Mouse (Mus musculus): ENCODE data around the gene Scn2a. TPM values are rescaled to one million over a fixed set of nuclear protein-coding genes. Genes with fewer than 3 reads are reported as not detected.
A peak's percentile ranks its signal among the peaks of the same experiment; 100 is the strongest.

The Scn2a gene
- total and polyA plus RNA-seq, 2 experiments from 2014 or later, result 59.6 to 83.0 TPM

DNA sequence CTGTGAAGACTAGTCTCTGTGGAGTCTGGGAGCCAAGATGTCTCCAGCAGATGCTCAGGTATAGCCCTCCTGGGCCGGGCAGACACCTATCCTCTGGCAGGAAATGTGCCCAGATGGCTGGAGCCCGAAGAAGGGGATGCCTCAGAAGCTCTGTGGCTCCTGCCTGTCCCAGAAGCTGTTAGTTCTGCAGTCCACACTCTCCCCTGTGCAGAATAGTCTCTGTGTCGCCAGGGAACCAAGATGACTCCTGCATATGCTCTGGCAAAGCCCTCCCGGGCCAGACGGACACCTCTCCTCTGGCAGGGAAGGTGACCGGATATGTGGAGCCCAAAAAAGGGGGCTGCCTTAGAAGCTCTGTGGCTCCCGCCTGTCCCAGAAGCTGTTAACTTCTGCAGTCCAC is 32.1 kb downstream of the Scn2a start:
- no peak overlapping the region for H3K4me2 ChIP-seq (ENCODE audit: low read depth, low read length)
- no peaks in the 10 kb centered on the region for H3K4me1 ChIP-seq (ENCODE audit: insufficient read depth, low read length)
- DNase-seq (ENCODE audit: low spot score), result no peak
- 85% methylated on average over 7 of the region's 7 CpGs for WGBS
- no peaks in the 10 kb centered on the region for H3K36me3 ChIP-seq (ENCODE audit: insufficient read depth, low read length)
- no peak overlapping the region for H3K4me3 ChIP-seq (ENCODE audit: low read length)
- no peaks in the 10 kb centered on the region for H3K9me3 ChIP-seq (ENCODE audit: low read length)
- no peak overlapping the region for H3K27ac ChIP-seq
- no peak for TF ChIP-seq CTCF (IDR thresholded peaks at IDR 0.05; ENCODE audit: low read depth)
- ATAC-seq, result no peak
- H3K27me3 ChIP-seq (ENCODE audit: insufficient read depth, low read length), result no peaks in the 10 kb centered on the region
- H3K9ac ChIP-seq (replicated peaks; ENCODE audit: low read length), result no peak overlapping the region

GRCm38 (mm10) chr2:65657031-65657430 is 36.5 kb downstream of the Scn2a start:
- TF ChIP-seq CTCF (IDR thresholded peaks at IDR 0.05; ENCODE audit: low read depth), result no peak
- Histone ChIP-seq H3K9me3 (ENCODE audit: low read length) (no peaks in the 10 kb centered on the region), H3K4me3 (ENCODE audit: low read length) (no peak overlapping the region), H3K27ac (no peak overlapping the region), H3K9ac (replicated peaks; ENCODE audit: low read length) (no peak overlapping the region), H3K27me3 (ENCODE audit: insufficient read depth, low read length) (no peaks in the 10 kb centered on the region), H3K4me1 (ENCODE audit: insufficient read depth, low read length) (no peaks in the 10 kb centered on the region), H3K36me3 (ENCODE audit: insufficient read depth, low read length) (no peaks in the 10 kb centered on the region), H3K4me2 (ENCODE audit: low read depth, low read length) (no peak overlapping the region)
- no peak for DNase-seq (ENCODE audit: low spot score)
- no peak for ATAC-seq
- 84% methylated on average over 4 of the region's 4 CpGs for WGBS

DNA sequence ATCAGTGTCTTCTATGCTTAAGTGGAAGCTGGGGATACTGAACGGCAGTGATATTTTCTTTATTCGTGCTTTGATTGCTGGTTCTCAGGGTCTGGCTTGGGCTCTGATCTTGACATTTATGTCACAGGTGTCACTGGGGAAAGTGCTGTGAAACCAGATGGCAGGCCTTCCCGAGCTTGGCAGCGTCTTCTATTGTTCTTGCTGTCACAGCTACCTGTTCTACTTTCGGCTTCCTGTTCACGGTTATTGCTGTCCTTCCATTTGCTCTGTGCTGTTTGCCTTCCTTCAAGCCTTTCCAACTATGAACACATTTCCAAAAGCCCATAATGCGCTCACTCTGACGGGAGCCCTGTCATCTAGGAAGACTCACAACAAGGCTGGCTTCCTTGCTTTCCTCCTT is 37.9 kb downstream of the Scn2a start:
- Histone ChIP-seq H3K9ac (replicated peaks; ENCODE audit: low read length) (no peak overlapping the region), H3K4me1 (ENCODE audit: insufficient read depth, low read length) (no peaks in the 10 kb centered on the region), H3K27ac (peak overlapping the region; percentile 42; the same call in 1 of the 2 replicates), H3K4me3 (ENCODE audit: low read length) (no peak overlapping the region), H3K27me3 (ENCODE audit: insufficient read depth, low read length) (no peaks in the 10 kb centered on the region), H3K36me3 (ENCODE audit: insufficient read depth, low read length) (no peaks in the 10 kb centered on the region), H3K9me3 (ENCODE audit: low read length) (no peaks in the 10 kb centered on the region), H3K4me2 (ENCODE audit: low read depth, low read length) (no peak overlapping the region)
- WGBS, result 70% methylated on average over 8 of the region's 8 CpGs
- no peak for TF ChIP-seq CTCF (IDR thresholded peaks at IDR 0.05; ENCODE audit: low read depth)
- 0 out of 2 replicates have a peak, but pooled peaks have one; percentile 12 for ATAC-seq
- DNase-seq (ENCODE audit: low spot score), result peak; percentile 38

DNA sequence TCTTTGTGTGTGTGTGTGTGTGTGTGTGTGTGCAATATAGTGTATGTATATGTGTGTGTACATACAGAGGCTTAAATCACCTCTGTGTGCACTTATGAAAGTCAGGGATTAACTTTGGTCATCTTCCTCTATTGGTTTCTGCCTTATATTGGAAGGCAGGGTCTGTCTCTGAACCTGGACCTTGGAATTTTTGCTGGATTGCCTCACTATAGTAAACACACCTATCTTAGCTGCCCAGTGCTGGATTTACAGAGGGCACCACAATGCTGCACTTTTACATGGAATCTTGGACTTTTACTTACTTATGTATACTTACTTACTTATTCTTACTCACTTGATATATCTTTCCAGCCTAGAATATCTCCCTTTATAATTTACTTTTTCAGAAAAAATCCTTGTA is 43.3 kb downstream of the Scn2a start:
- ATAC-seq, result no peak
- no peak for TF ChIP-seq CTCF (IDR thresholded peaks at IDR 0.05; ENCODE audit: low read depth)
- Histone ChIP-seq H3K4me3 (ENCODE audit: low read length) (no peak overlapping the region), H3K9me3 (ENCODE audit: low read length) (no peaks in the 10 kb centered on the region), H3K4me1 (ENCODE audit: insufficient read depth, low read length) (no peaks in the 10 kb centered on the region), H3K27me3 (ENCODE audit: insufficient read depth, low read length) (no peaks in the 10 kb centered on the region), H3K9ac (replicated peaks; ENCODE audit: low read length) (no peak overlapping the region), H3K27ac (no peak overlapping the region), H3K36me3 (ENCODE audit: insufficient read depth, low read length) (no peaks in the 10 kb centered on the region), H3K4me2 (ENCODE audit: low read depth, low read length) (no peak overlapping the region)
- DNase-seq (ENCODE audit: low spot score), result no peak

GRCm38 (mm10) chr2:65664481-65664880 is 43.9 kb downstream of the Scn2a start:
- Histone ChIP-seq H3K4me3 (ENCODE audit: low read length) (no peak overlapping the region), H3K27ac (no peak overlapping the region), H3K9me3 (ENCODE audit: low read length) (no peaks in the 10 kb centered on the region), H3K4me1 (ENCODE audit: insufficient read depth, low read length) (no peaks in the 10 kb centered on the region), H3K4me2 (ENCODE audit: low read depth, low read length) (no peak overlapping the region), H3K27me3 (ENCODE audit: insufficient read depth, low read length) (no peaks in the 10 kb centered on the region), H3K9ac (replicated peaks; ENCODE audit: low read length) (no peak overlapping the region), H3K36me3 (ENCODE audit: insufficient read depth, low read length) (no peaks in the 10 kb centered on the region)
- DNase-seq (ENCODE audit: low spot score) (no peak), ATAC-seq (no peak)
- TF ChIP-seq CTCF (IDR thresholded peaks at IDR 0.05; ENCODE audit: low read depth), result no peak
- WGBS, result 26% methylated on average over 1 of the region's 1 CpGs

- TF ChIP-seq CTCF (IDR thresholded peaks at IDR 0.05; ENCODE audit: low read depth), result no peak
- no peaks in the 10 kb centered on the region for H3K27me3 ChIP-seq (ENCODE audit: insufficient read depth, low read length)
- no peak for DNase-seq (ENCODE audit: low spot score)
- no peak overlapping the region for H3K27ac ChIP-seq
- 28% methylated on average over 4 of the region's 4 CpGs for WGBS
- H3K4me3 ChIP-seq (ENCODE audit: low read length), result no peak overlapping the region
- ATAC-seq, result no peak
- H3K4me2 ChIP-seq (ENCODE audit: low read depth, low read length), result no peak overlapping the region
- no peaks in the 10 kb centered on the region for H3K36me3 ChIP-seq (ENCODE audit: insufficient read depth, low read length)
- H3K4me1 ChIP-seq (ENCODE audit: insufficient read depth, low read length), result no peaks in the 10 kb centered on the region
- H3K9ac ChIP-seq (replicated peaks; ENCODE audit: low read length), result no peak overlapping the region
- H3K9me3 ChIP-seq (ENCODE audit: low read length), result no peaks in the 10 kb centered on the region
Observed at GRCm38 (mm10) chr2:65665180-65665579, 44.6 kb downstream of the Scn2a start.

DNA sequence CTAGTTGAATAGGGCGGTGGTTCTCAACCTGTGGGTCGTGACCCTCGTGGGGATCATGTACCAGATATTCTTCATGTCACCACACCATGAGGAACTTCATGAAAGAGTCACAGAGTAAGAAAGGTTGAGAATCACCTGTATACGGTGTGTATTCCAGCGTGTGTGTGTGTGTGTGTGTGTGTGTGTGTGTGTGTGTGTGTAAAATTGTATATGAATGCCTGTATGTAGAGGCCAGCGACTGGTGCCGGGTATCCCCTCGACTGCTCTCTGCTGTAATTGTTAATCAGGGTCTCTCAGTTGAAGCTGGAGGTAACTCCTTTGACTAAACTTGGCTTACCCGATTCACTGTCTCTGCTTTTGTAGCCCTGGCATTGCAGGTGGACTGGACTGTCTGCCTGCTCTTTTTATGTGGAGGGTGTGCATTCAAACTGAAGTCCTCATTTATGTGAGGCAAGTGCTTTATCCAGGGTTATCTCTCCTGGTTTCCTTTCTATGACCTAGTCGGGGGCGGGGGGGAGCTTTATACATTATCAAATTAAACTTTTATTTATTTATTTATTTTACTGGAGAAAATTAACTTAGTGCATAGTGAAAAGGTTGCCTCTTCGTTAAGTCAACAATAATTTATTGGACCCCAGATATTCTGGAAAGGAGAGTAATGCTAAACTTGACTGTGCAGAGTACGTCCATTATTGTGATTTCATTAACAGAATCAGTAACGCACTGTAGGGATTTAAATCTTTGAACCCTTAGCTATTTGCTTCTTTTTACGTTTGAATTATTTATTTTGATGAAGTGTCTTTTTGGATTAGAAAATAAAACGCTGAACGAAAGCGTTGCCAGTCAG is 47.2 kb downstream of the Scn2a start:
- ATAC-seq (peak; percentile 61), DNase-seq (ENCODE audit: low spot score) (no peak)
- H3K4me3 ChIP-seq (ENCODE audit: low read length), result peak overlapping the region; percentile 49
- 47% methylated on average over 18 of the region's 18 CpGs for WGBS
- H3K36me3 ChIP-seq (ENCODE audit: insufficient read depth, low read length), result no peaks in the 10 kb centered on the region
- H3K4me2 ChIP-seq (ENCODE audit: low read depth, low read length), result peak overlapping the region; percentile 55
- H3K9ac ChIP-seq (replicated peaks; ENCODE audit: low read length), result peak overlapping the region; percentile 33; the same call in 1 of the 2 replicates
- no peaks in the 10 kb centered on the region for H3K9me3 ChIP-seq (ENCODE audit: low read length)
- H3K4me1 ChIP-seq (ENCODE audit: insufficient read depth, low read length), result no peaks in the 10 kb centered on the region
- H3K27ac ChIP-seq, result peak overlapping the region; percentile 46; the same call in 1 of the 2 replicates
- no peak for TF ChIP-seq CTCF (IDR thresholded peaks at IDR 0.05; ENCODE audit: low read depth)
- no peaks in the 10 kb centered on the region for H3K27me3 ChIP-seq (ENCODE audit: insufficient read depth, low read length)

Measured in hindbrain, postnatal 0 days (tissue).